Mouse (Mus musculus): Measurements from ENCODE around the gene Drd2.

Drd2 gene

GRCm38 (mm10) chr9:49452396-49452795 is 112.0 kb downstream of the Drd2 start:
- no peak for DNase-seq (ENCODE audit: low spot score in 2 of 2)

GRCm38 (mm10) chr9:49456136-49456535 is 115.7 kb downstream of the Drd2 start:
- DNase-seq (ENCODE audit: low spot score in 2 of 2), result no peak
